ENCODE assay signal across 13 mouse cellular contexts in the genomic region with DNA sequence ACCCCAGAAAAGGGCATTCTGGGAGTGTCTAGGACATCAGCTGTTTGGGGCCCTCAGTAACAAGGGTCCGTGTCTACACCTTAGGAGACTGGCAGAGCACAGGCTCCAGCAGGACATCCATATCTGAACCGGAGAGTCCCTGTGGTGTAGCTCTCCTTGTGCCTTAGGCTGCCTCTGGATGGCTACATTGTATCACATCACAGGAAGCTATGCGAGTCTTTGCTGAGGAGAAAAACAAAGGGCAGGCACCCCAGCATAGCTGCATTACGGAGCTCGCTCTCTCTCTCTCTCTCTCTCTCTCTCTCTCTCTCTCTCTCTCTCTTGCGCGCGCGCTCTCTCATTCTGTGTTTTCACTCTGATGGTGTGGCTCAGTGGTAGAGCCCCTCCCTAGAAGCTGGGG. TPM values are rescaled to one million over a fixed set of nuclear protein-coding genes. Genes with fewer than 3 reads are reported as not detected.
DNase-seq lines count a peak whose midpoint lies in the region; ATAC-seq and TF ChIP-seq lines count a peak whose summit lies in the region.
"Had no signal": no experiment of that assay in that cellular context is flagged by ENCODE, and none has a peak within 500 bp of the region (broad histone marks: within the 10 kb centered on the region; RNA-seq: fewer than 3 reads in every experiment).

No protein-coding gene starts in this region.

- no peaks in the 10 kb centered on the region for H3K27me3 ChIP-seq in kidney, postnatal 0 days (ENCODE audit: insufficient read depth, low read length)
- no peaks in the 10 kb centered on the region for H3K27me3 ChIP-seq in forebrain, embryonic 12.5 days
- H3K27me3 ChIP-seq in hindbrain, embryonic 15.5 days: no peaks in the 10 kb centered on the region
- H3K27me3 ChIP-seq in lung, postnatal 0 days (replicated peaks; ENCODE audit: insufficient read depth, low read length): no peaks in the 10 kb centered on the region
- H3K27me3 ChIP-seq: kidney, embryonic 15.5 days had no signal

- H3K27ac ChIP-seq in kidney, postnatal 0 days: no peak overlapping the region
- H3K27ac ChIP-seq in forebrain, embryonic 12.5 days: peak overlapping the region; percentile 56; the same call in 1 of the 2 replicates
- H3K27ac ChIP-seq in hindbrain, embryonic 15.5 days (replicated peaks): peak overlapping the region; percentile 65
- no peak overlapping the region for H3K27ac ChIP-seq in lung, postnatal 0 days (ENCODE audit: low read length)
- H3K27ac ChIP-seq: kidney, embryonic 15.5 days; liver, embryonic 14.5 days had no signal

- peaks cover 4% of the 10 kb centered on the region; the same call in 1 of the 2 replicates for H3K36me3 ChIP-seq in kidney, postnatal 0 days (ENCODE audit: insufficient read depth, low read length)
- H3K36me3 ChIP-seq in forebrain, embryonic 12.5 days (replicated peaks): peaks cover 46% of the 10 kb centered on the region
- peaks cover 32% of the 10 kb centered on the region for H3K36me3 ChIP-seq in hindbrain, embryonic 15.5 days
- H3K36me3 ChIP-seq in lung, postnatal 0 days (ENCODE audit: insufficient read depth, low read length): no peaks in the 10 kb centered on the region

- no peak for DNase-seq in kidney, postnatal 0 days (ENCODE audit: low spot score)
- no peak for DNase-seq in kidney, postnatal 10 days
- peak; percentile 12 for DNase-seq in retina, embryonic 14.5 days (ENCODE audit: low spot score)
- DNase-seq in ovary, adult 18-20 months (ENCODE audit: low spot score): no peak
- no peak for DNase-seq in lung, postnatal 0 days (ENCODE audit: low spot score)
- no peak for DNase-seq in ovary, postnatal 36 days (ENCODE audit: low spot score)
- DNase-seq: B cell, adult 2 months; thymus, postnatal 25 days had no signal

- H3K4me2 ChIP-seq in kidney, postnatal 0 days (ENCODE audit: low read length): no peak overlapping the region
- no peak overlapping the region for H3K4me2 ChIP-seq in forebrain, embryonic 12.5 days
- H3K4me2 ChIP-seq in hindbrain, embryonic 15.5 days: no peak overlapping the region
- no peak overlapping the region for H3K4me2 ChIP-seq in lung, postnatal 0 days (replicated peaks; ENCODE audit: low read depth, low read length)
- H3K4me2 ChIP-seq: heart, embryonic 11.5 days; kidney, embryonic 15.5 days had no signal

- WGBS in kidney, postnatal 0 days: 72% methylated on average over 9 of the region's 9 CpGs
- 55% methylated on average over 9 of the region's 9 CpGs for WGBS in forebrain, embryonic 12.5 days
- WGBS in hindbrain, embryonic 15.5 days: 54% methylated on average over 9 of the region's 9 CpGs
- WGBS in lung, postnatal 0 days: 58% methylated on average over 5 of the region's 9 CpGs

- H3K9ac ChIP-seq in kidney, postnatal 0 days (ENCODE audit: low read depth, low read length): no peak overlapping the region
- H3K9ac ChIP-seq in forebrain, embryonic 12.5 days: peak overlapping the region; percentile 3; the same call in 1 of the 2 replicates
- H3K9ac ChIP-seq in hindbrain, embryonic 15.5 days: no peak overlapping the region
- no peak overlapping the region for H3K9ac ChIP-seq in lung, postnatal 0 days (replicated peaks; ENCODE audit: low read depth)
- H3K9ac ChIP-seq: kidney, embryonic 15.5 days; liver, embryonic 14.5 days had no signal

- no peak for ATAC-seq in kidney, postnatal 0 days (replicated peaks; ENCODE audit: low FRiP score, low read depth)
- ATAC-seq in forebrain, embryonic 12.5 days (ENCODE audit: low FRiP score): 0 out of 2 replicates have a peak, but pooled peaks have one; percentile 36
- peak; percentile 25; the same call in 1 of the 2 replicates for ATAC-seq in hindbrain, embryonic 15.5 days (ENCODE audit: low FRiP score, low read depth)
- ATAC-seq in lung, postnatal 0 days: no peak

- H3K4me3 ChIP-seq in kidney, postnatal 0 days (replicated peaks; ENCODE audit: low read depth, low read length): no peak overlapping the region
- H3K4me3 ChIP-seq in forebrain, embryonic 12.5 days (replicated peaks): no peak overlapping the region
- H3K4me3 ChIP-seq in hindbrain, embryonic 15.5 days: no peak overlapping the region
- H3K4me3 ChIP-seq in lung, postnatal 0 days (ENCODE audit: low read depth, low read length): no peak overlapping the region
- H3K4me3 ChIP-seq: kidney, embryonic 15.5 days had no signal

- TF ChIP-seq EP300 in lung, postnatal 0 days (IDR thresholded peaks at IDR 0.05): no peak

- no peaks in the 10 kb centered on the region for H3K9me3 ChIP-seq in kidney, postnatal 0 days (replicated peaks; ENCODE audit: low read length)
- no peaks in the 10 kb centered on the region for H3K9me3 ChIP-seq in forebrain, embryonic 12.5 days
- H3K9me3 ChIP-seq in hindbrain, embryonic 15.5 days: no peaks in the 10 kb centered on the region
- H3K9me3 ChIP-seq in lung, postnatal 0 days (ENCODE audit: low read length): no peaks in the 10 kb centered on the region
- H3K9me3 ChIP-seq: kidney, embryonic 15.5 days had no signal

- TF ChIP-seq CTCF in kidney, postnatal 0 days (IDR thresholded peaks at IDR 0.05; ENCODE audit: low read depth): peak; percentile 5; the same call in 1 of the 2 replicates
- no peak for TF ChIP-seq CTCF in lung, postnatal 0 days (IDR thresholded peaks at IDR 0.05)

- no peaks in the 10 kb centered on the region for H3K4me1 ChIP-seq in kidney, postnatal 0 days (replicated peaks; ENCODE audit: insufficient read depth, low read length)
- peaks cover 7% of the 10 kb centered on the region; the same call in 1 of the 2 replicates for H3K4me1 ChIP-seq in forebrain, embryonic 12.5 days
- peaks cover 18% of the 10 kb centered on the region for H3K4me1 ChIP-seq in hindbrain, embryonic 15.5 days (replicated peaks)
- H3K4me1 ChIP-seq in lung, postnatal 0 days (ENCODE audit: insufficient read depth, low read depth, low read length): no peaks in the 10 kb centered on the region
- H3K4me1 ChIP-seq: kidney, embryonic 15.5 days had no signal

RNA-seq across cellular contexts. Expression of a gene that starts 12.6 kb away (rescaled TPM):
- 5.4 and 5.9 TPM in 2 replicates for polyA plus RNA-seq in kidney, postnatal 0 days (2015; fragmentation: Nextera tagmentation; extraction: Ambion mirVana)
- polyA plus RNA-seq in forebrain, embryonic 12.5 days (2016; fragmentation: Nextera tagmentation; extraction: Ambion mirVana): 38.6 and 57.3 TPM in 2 replicates
- polyA plus RNA-seq in hindbrain, embryonic 15.5 days (2015; fragmentation: Nextera tagmentation; extraction: Ambion mirVana): 104 and 106 TPM in 2 replicates
- polyA plus RNA-seq in lung, postnatal 0 days (2015; fragmentation: Nextera tagmentation; extraction: Ambion mirVana): 1.9 and 2.0 TPM in 2 replicates

RNA-seq across cellular contexts. Expression of a gene that starts 26.2 kb away (rescaled TPM):
- polyA plus RNA-seq in kidney, postnatal 0 days (2015; fragmentation: Nextera tagmentation; extraction: Ambion mirVana): 0.08 and 0.10 TPM in 2 replicates
- polyA plus RNA-seq in forebrain, embryonic 12.5 days (2016; fragmentation: Nextera tagmentation; extraction: Ambion mirVana): 0.22 and 0.31 TPM in 2 replicates
- polyA plus RNA-seq in hindbrain, embryonic 15.5 days (2015; fragmentation: Nextera tagmentation; extraction: Ambion mirVana): 0.10 and 0.25 TPM in 2 replicates
- 0.25 and 0.31 TPM in 2 replicates for polyA plus RNA-seq in lung, postnatal 0 days (2015; fragmentation: Nextera tagmentation; extraction: Ambion mirVana)

RNA-seq across cellular contexts. Expression of a gene that starts 39.2 kb away (rescaled TPM):
- polyA plus RNA-seq in kidney, postnatal 0 days (2015; fragmentation: Nextera tagmentation; extraction: Ambion mirVana): 25.3 and 28.0 TPM in 2 replicates
- 36.1 and 37.3 TPM in 2 replicates for polyA plus RNA-seq in forebrain, embryonic 12.5 days (2016; fragmentation: Nextera tagmentation; extraction: Ambion mirVana)
- polyA plus RNA-seq in hindbrain, embryonic 15.5 days (2015; fragmentation: Nextera tagmentation; extraction: Ambion mirVana): 42.0 and 42.7 TPM in 2 replicates
- polyA plus RNA-seq in lung, postnatal 0 days (2015; fragmentation: Nextera tagmentation; extraction: Ambion mirVana): 19.7 and 22.1 TPM in 2 replicates

RNA-seq across cellular contexts. Expression of a gene that starts 39.2 kb away (rescaled TPM):
- 26.3 and 30.0 TPM in 2 replicates for polyA plus RNA-seq in kidney, postnatal 0 days (2015; fragmentation: Nextera tagmentation; extraction: Ambion mirVana)
- 47.3 and 50.0 TPM in 2 replicates for polyA plus RNA-seq in forebrain, embryonic 12.5 days (2016; fragmentation: Nextera tagmentation; extraction: Ambion mirVana)
- polyA plus RNA-seq in hindbrain, embryonic 15.5 days (2015; fragmentation: Nextera tagmentation; extraction: Ambion mirVana): 57.6 and 58.9 TPM in 2 replicates
- 21.3 and 21.9 TPM in 2 replicates for polyA plus RNA-seq in lung, postnatal 0 days (2015; fragmentation: Nextera tagmentation; extraction: Ambion mirVana)

RNA-seq across cellular contexts. Expression of a gene that starts 55.9 kb away (rescaled TPM):
- 19.8 and 23.5 TPM in 2 replicates for polyA plus RNA-seq in kidney, postnatal 0 days (2015; fragmentation: Nextera tagmentation; extraction: Ambion mirVana)
- 38.1 and 39.5 TPM in 2 replicates for polyA plus RNA-seq in forebrain, embryonic 12.5 days (2016; fragmentation: Nextera tagmentation; extraction: Ambion mirVana)
- 30.9 and 31.0 TPM in 2 replicates for polyA plus RNA-seq in hindbrain, embryonic 15.5 days (2015; fragmentation: Nextera tagmentation; extraction: Ambion mirVana)
- polyA plus RNA-seq in lung, postnatal 0 days (2015; fragmentation: Nextera tagmentation; extraction: Ambion mirVana): 16.0 and 16.7 TPM in 2 replicates

Comparison
In these comparisons a context has a peak if more than half of its experiments do, and no peak if none do; other contexts are left out.
1. ATAC-seq: peak in forebrain, embryonic 12.5 days (single experiment) and hindbrain, embryonic 15.5 days (single experiment); none in kidney, postnatal 0 days (single experiment) and lung, postnatal 0 days (single experiment).
2. H3K27ac ChIP-seq: peak in forebrain, embryonic 12.5 days (single experiment) and hindbrain, embryonic 15.5 days (single experiment); none in kidney, postnatal 0 days (single experiment) and lung, postnatal 0 days (single experiment).